Mouse (Mus musculus): Measurements from ENCODE around the gene Chic1.

Chic1 gene

GRCm38 (mm10) chrX:103356287-103356686 is at the start of gene Chic1:
Gene Chic1 (plus strand): TSS chrX:103356476.
- peak; percentile 19 to 47 for DNase-seq (ENCODE audit: low spot score in 2 of 2)

GRCm38 (mm10) chrX:103308262-103308661 is 48.0 kb upstream of the Chic1 start:
- no peak for DNase-seq (ENCODE audit: low spot score in 2 of 2)

- no peak for DNase-seq (ENCODE audit: low spot score in 2 of 2)
These were observed 44.6 kb upstream of the Chic1 start for GRCm38 (mm10) chrX:103311723-103312122.

- no peak for DNase-seq (ENCODE audit: low spot score in 2 of 2)
These were observed 42.1 kb upstream of the Chic1 start for GRCm38 (mm10) chrX:103314146-103314545.

- DNase-seq (ENCODE audit: low spot score in 2 of 2) = no peak
These were observed 35.1 kb upstream of the Chic1 start, which contains the start of gene Cdx4 for GRCm38 (mm10) chrX:103321146-103321545. Gene Cdx4 (plus strand): TSS chrX:103321398.

GRCm38 (mm10) chrX:103325900-103326299 is 30.4 kb upstream of the Chic1 start:
- no peak for DNase-seq (ENCODE audit: low spot score in 2 of 2)

GRCm38 (mm10) chrX:103329386-103329785 is 26.9 kb upstream of the Chic1 start:
- no peak for DNase-seq (ENCODE audit: low spot score in 2 of 2)

GRCm38 (mm10) chrX:103331125-103331858 is 25.0 kb upstream of the Chic1 start:
- DNase-seq (ENCODE audit: low spot score in 2 of 2) = no peak

- no peak for DNase-seq (ENCODE audit: low spot score in 2 of 2)
These were observed 14.7 kb upstream of the Chic1 start for GRCm38 (mm10) chrX:103341369-103342113.

GRCm38 (mm10) chrX:103355784-103356183 is 492 bp upstream of the Chic1 start:
- DNase-seq (ENCODE audit: low spot score in 2 of 2) = no peak

GRCm38 (mm10) chrX:103356761-103357236 is 523 bp downstream of the Chic1 start:
- DNase-seq (ENCODE audit: low spot score in 2 of 2) = no peak

GRCm38 (mm10) chrX:103366201-103366600 is 9.9 kb downstream of the Chic1 start:
- DNase-seq (ENCODE audit: low spot score in 2 of 2) = no peak

GRCm38 (mm10) chrX:103368650-103369049 is 12.4 kb downstream of the Chic1 start:
- DNase-seq (ENCODE audit: low spot score in 2 of 2) = no peak

GRCm38 (mm10) chrX:103371221-103371620 is 14.9 kb downstream of the Chic1 start:
- no peak for DNase-seq (ENCODE audit: low spot score in 2 of 2)

- no peak for DNase-seq (ENCODE audit: low spot score in 2 of 2)
These were observed 15.4 kb downstream of the Chic1 start for GRCm38 (mm10) chrX:103371627-103372026.

- DNase-seq (ENCODE audit: low spot score in 2 of 2) = no peak
These were observed 18.0 kb downstream of the Chic1 start for GRCm38 (mm10) chrX:103374250-103374649.

- DNase-seq (ENCODE audit: low spot score in 2 of 2) = no peak
These were observed 28.3 kb downstream of the Chic1 start for GRCm38 (mm10) chrX:103384528-103384927.

GRCm38 (mm10) chrX:103388131-103388530 is 31.9 kb downstream of the Chic1 start:
- no peak for DNase-seq (ENCODE audit: low spot score in 2 of 2)

- DNase-seq (ENCODE audit: low spot score in 2 of 2) = no peak
These were observed 37.6 kb downstream of the Chic1 start for GRCm38 (mm10) chrX:103393841-103394240.

GRCm38 (mm10) chrX:103405021-103405420 is 48.7 kb downstream of the Chic1 start:
- DNase-seq (ENCODE audit: low spot score in 2 of 2) = no peak

GRCm38 (mm10) chrX:103414167-103414566 is 57.9 kb downstream of the Chic1 start, which contains the start of gene Tsx:
Gene Tsx (plus strand): TSS chrX:103414467.
- DNase-seq (ENCODE audit: low spot score in 2 of 2) = no peak

GRCm38 (mm10) chrX:103421710-103422109 is 65.4 kb downstream of the Chic1 start, which contains the start of gene Gm26992:
Gene Gm26992 (plus strand): TSS chrX:103422010.
- no peak for DNase-seq (ENCODE audit: low spot score in 2 of 2)

- no peak for DNase-seq (ENCODE audit: low spot score in 2 of 2)
These were observed 71.4 kb downstream of the Chic1 start for GRCm38 (mm10) chrX:103427677-103428076.

Data from urinary bladder, adult 18-20 months (tissue).